Mouse (Mus musculus): ENCODE measurements around the gene Kcnk5. TPM values are rescaled to one million over a fixed set of nuclear protein-coding genes. Genes with fewer than 3 reads are reported as not detected.

Gene Kcnk5
- polyA plus RNA-seq, 1 experiment, result 15.9 TPM

DNA sequence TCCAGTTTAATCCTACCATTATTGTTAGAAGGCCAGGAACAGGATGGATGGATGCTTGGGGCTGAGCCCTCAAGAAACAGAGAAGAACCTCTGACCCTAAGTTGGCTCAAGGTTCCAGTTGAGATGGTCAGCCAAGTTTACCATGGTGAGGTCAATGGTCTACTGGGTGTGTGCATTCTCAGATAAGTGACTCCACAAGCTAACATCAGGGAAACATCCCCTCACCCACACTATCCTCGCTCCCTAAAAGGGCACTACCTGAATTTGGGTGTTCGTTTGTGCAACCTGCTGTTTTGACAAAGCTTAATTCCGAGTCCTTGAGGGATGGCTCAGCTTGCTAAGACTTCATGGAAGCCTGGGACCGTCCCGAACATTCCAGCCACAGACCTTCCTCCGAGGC is 1.3 kb downstream of the Kcnk5 start:
- Histone ChIP-seq H3K27me3 (replicated peaks) (no peaks in the 10 kb centered on the region), H3K4me1 (peaks cover 84% of the 10 kb centered on the region), H3K4me3 (replicated peaks) (peak overlapping the region; percentile 96), H3K9me3 (no peaks in the 10 kb centered on the region), H3K36me3 (replicated peaks; ENCODE audit: low read length) (peaks cover 12% of the 10 kb centered on the region)
- no peak for TF ChIP-seq GATA1 (IDR thresholded peaks at IDR 0.05; ENCODE audit: borderline replicate concordance, low read length)
- no peak for TF ChIP-seq FLI1 (IDR thresholded peaks at IDR 0.05; ENCODE audit: low read length)

- H3K9me3 ChIP-seq, result no peaks in the 10 kb centered on the region
- TF ChIP-seq FLI1 (IDR thresholded peaks at IDR 0.05; ENCODE audit: low read length) (no peak), GATA1 (IDR thresholded peaks at IDR 0.05; ENCODE audit: borderline replicate concordance, low read length) (no peak)
- no peaks in the 10 kb centered on the region for H3K27me3 ChIP-seq (replicated peaks)
- peaks cover 89% of the 10 kb centered on the region for H3K4me1 ChIP-seq
- H3K36me3 ChIP-seq (replicated peaks; ENCODE audit: low read length), result peaks cover 15% of the 10 kb centered on the region
- peak overlapping the region; percentile 96 for H3K4me3 ChIP-seq (replicated peaks)
Measured at GRCm38 (mm10) chr14:20179731-20180280, 1.8 kb downstream of the Kcnk5 start.

DNA sequence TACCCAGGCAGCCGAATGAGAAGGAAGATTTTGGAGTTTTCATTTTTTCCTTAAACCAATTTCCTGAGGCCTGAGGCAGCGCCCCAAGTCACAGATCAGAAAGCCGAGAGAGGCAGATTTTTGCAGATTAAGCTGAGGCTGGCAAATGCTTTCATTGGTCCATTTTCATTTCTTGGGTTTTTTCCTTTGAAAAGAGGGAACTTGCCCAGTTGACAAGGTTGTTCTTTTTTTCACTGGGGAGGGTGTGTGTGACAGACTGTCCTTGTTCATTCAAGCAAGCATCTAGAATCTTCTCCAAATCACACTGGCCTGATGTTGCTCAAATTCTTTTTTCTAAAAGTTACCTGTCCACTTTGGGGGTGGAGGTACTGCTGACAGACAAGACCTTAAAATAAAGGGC is 2.5 kb downstream of the Kcnk5 start:
- Histone ChIP-seq H3K27me3 (replicated peaks) (no peaks in the 10 kb centered on the region), H3K4me1 (peaks cover 92% of the 10 kb centered on the region), H3K36me3 (replicated peaks; ENCODE audit: low read length) (peaks cover 15% of the 10 kb centered on the region), H3K4me3 (replicated peaks) (peak overlapping the region; percentile 96), H3K9me3 (no peaks in the 10 kb centered on the region)
- TF ChIP-seq FLI1 (IDR thresholded peaks at IDR 0.05; ENCODE audit: low read length) (no peak), GATA1 (IDR thresholded peaks at IDR 0.05; ENCODE audit: borderline replicate concordance, low read length) (no peak)

- Histone ChIP-seq H3K4me3 (replicated peaks) (peak overlapping the region; percentile 96), H3K4me1 (peaks cover 92% of the 10 kb centered on the region), H3K9me3 (no peaks in the 10 kb centered on the region), H3K27me3 (replicated peaks) (no peaks in the 10 kb centered on the region), H3K36me3 (replicated peaks; ENCODE audit: low read length) (peaks cover 15% of the 10 kb centered on the region)
- TF ChIP-seq FLI1 (IDR thresholded peaks at IDR 0.05; ENCODE audit: low read length), result no peak
Measured at GRCm38 (mm10) chr14:20178593-20178992, 3.0 kb downstream of the Kcnk5 start.

DNA sequence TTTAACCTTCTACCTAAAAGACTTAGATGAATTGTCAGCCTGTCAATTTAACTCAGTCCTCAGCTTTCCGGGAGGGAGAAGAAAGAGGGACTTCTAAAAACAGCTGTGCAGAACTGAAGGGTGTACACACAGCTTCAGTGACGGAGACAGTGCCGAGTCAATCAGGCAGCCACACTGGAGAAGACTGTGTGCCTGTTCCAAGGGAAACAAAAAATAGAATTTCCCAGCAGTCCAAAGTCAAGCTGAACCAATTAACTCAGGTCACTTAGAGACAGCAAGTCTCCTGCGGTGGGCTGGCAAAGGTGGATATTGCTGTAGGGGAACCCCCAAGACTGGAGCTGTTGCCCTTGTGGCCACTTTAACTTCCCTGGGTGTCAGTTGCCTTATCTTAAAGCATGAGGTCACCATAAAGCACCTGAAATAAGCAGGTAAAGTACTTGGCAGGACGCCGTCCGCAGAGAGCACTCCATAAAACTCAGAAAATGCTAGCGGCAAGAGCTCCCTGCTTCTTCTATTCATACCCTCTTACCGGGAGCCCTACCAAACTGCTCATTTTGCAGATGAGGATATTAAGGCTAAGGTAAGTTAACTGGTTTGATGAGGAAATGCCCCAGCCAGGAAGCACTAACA is 4.0 kb downstream of the Kcnk5 start:
- TF ChIP-seq FLI1 (IDR thresholded peaks at IDR 0.05; ENCODE audit: low read length) (no peak), GATA1 (IDR thresholded peaks at IDR 0.05; ENCODE audit: borderline replicate concordance, low read length) (no peak)
- H3K27me3 ChIP-seq (replicated peaks), result no peaks in the 10 kb centered on the region
- H3K4me1 ChIP-seq, result peaks cover 92% of the 10 kb centered on the region
- H3K36me3 ChIP-seq (replicated peaks; ENCODE audit: low read length), result peaks cover 15% of the 10 kb centered on the region
- H3K9me3 ChIP-seq, result no peaks in the 10 kb centered on the region
- H3K4me3 ChIP-seq (replicated peaks), result peak overlapping the region; percentile 96

DNA sequence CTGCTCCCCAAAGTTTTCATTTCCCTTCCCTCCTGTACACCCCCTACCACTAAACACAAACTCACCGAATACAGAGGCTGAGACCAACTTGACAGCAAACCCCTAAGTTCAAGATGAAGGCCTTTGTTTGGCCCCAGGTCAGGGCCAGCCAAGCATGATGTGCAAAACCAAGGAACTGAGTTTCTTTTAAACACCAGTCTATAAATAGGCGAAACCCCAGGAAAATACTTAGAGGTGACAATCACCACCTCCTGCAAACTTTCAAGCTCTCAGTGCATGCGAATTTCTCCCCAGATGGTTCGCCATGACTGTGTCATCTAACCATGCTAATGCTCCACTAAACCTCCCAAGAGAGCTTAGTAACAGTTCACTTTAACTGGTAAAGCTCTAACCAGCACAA is 5.9 kb downstream of the Kcnk5 start:
- H3K4me3 ChIP-seq (replicated peaks), result no peak overlapping the region
- peaks cover 29% of the 10 kb centered on the region for H3K36me3 ChIP-seq (replicated peaks; ENCODE audit: low read length)
- no peaks in the 10 kb centered on the region for H3K27me3 ChIP-seq (replicated peaks)
- no peaks in the 10 kb centered on the region for H3K9me3 ChIP-seq
- H3K4me1 ChIP-seq, result peaks cover 98% of the 10 kb centered on the region
- TF ChIP-seq GATA1 (IDR thresholded peaks at IDR 0.05; ENCODE audit: borderline replicate concordance, low read length), result no peak
- TF ChIP-seq FLI1 (IDR thresholded peaks at IDR 0.05; ENCODE audit: low read length), result no peak

- H3K4me3 ChIP-seq (replicated peaks), result peak overlapping the region; percentile 53
- H3K27me3 ChIP-seq (replicated peaks), result no peaks in the 10 kb centered on the region
- no peaks in the 10 kb centered on the region for H3K9me3 ChIP-seq
- peaks cover 99% of the 10 kb centered on the region for H3K4me1 ChIP-seq
- TF ChIP-seq GATA1 (IDR thresholded peaks at IDR 0.05; ENCODE audit: borderline replicate concordance, low read length) (no peak), FLI1 (IDR thresholded peaks at IDR 0.05; ENCODE audit: low read length) (no peak)
- peaks cover 34% of the 10 kb centered on the region for H3K36me3 ChIP-seq (replicated peaks; ENCODE audit: low read length)
Measured at GRCm38 (mm10) chr14:20175114-20175513, 6.5 kb downstream of the Kcnk5 start.

DNA sequence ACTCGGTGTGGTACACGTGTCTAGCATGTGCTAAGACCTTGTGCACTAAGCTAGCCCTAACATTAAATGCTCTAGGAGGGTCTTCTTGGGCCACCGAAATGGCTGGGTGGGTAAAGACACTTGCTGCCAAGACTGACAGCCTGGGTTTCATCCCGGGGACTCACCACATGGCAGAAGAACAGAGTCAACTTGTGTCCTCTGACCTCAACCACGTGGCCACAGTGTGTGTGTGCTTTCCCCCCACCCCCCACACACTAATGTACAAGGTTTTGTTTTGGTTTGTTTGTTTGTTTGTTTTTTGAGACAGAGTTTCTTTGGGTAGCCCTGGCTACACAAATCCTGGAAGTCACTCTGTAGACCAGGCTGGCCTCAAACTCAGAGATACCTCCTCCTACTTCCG is 6.9 kb downstream of the Kcnk5 start:
- H3K4me1 ChIP-seq, result peaks cover 99% of the 10 kb centered on the region
- H3K27me3 ChIP-seq (replicated peaks), result no peaks in the 10 kb centered on the region
- peaks cover 38% of the 10 kb centered on the region for H3K36me3 ChIP-seq (replicated peaks; ENCODE audit: low read length)
- TF ChIP-seq GATA1 (IDR thresholded peaks at IDR 0.05; ENCODE audit: borderline replicate concordance, low read length) (no peak), FLI1 (IDR thresholded peaks at IDR 0.05; ENCODE audit: low read length) (no peak)
- H3K4me3 ChIP-seq (replicated peaks), result peak overlapping the region; percentile 66
- no peaks in the 10 kb centered on the region for H3K9me3 ChIP-seq

DNA sequence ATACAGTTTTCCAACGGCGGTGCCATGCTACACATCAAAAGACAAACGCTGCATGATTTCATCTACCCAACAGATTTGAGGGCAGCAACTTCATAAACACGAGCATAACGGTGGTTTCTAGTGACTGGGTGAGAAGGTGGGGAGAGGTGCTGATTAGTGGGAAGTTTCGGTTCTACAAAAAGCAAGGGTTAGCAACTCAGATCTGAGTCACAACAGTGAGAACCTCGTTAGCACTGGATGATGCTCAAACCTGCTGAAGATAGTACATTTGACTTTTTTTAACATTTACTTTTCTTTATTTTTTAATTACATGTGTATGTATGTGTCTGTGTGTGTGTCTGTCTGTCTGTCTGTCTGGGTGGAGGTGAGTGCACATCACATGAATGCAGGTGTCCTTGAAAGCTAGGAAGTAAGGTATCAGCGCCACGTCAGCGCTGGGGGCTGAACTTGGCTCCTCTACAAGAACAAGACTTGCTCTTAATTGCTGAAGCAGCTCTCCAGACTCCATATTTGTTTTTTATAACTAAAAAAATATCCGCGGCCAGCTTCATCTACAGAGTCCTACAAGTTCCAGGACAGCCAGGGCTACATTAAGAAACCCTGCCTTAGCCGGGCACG is 7.6 kb downstream of the Kcnk5 start:
- no peak for TF ChIP-seq FLI1 (IDR thresholded peaks at IDR 0.05; ENCODE audit: low read length)
- TF ChIP-seq GATA1 (IDR thresholded peaks at IDR 0.05; ENCODE audit: borderline replicate concordance, low read length), result no peak
- no peaks in the 10 kb centered on the region for H3K9me3 ChIP-seq
- H3K4me1 ChIP-seq, result peaks cover 99% of the 10 kb centered on the region
- H3K36me3 ChIP-seq (replicated peaks; ENCODE audit: low read length), result peaks cover 43% of the 10 kb centered on the region
- no peaks in the 10 kb centered on the region for H3K27me3 ChIP-seq (replicated peaks)
- H3K4me3 ChIP-seq (replicated peaks), result peak overlapping the region; percentile 90

- Histone ChIP-seq H3K4me3 (replicated peaks) (peak overlapping the region; percentile 90), H3K4me1 (peaks cover 99% of the 10 kb centered on the region), H3K36me3 (replicated peaks; ENCODE audit: low read length) (peaks cover 54% of the 10 kb centered on the region), H3K9me3 (no peaks in the 10 kb centered on the region), H3K27me3 (replicated peaks) (no peaks in the 10 kb centered on the region)
- TF ChIP-seq FLI1 (IDR thresholded peaks at IDR 0.05; ENCODE audit: low read length) (no peak), GATA1 (IDR thresholded peaks at IDR 0.05; ENCODE audit: borderline replicate concordance, low read length) (no peak)
Measured at GRCm38 (mm10) chr14:20172924-20173323, 8.7 kb downstream of the Kcnk5 start.
